10 mouse cellular contexts compared by ENCODE assay signal in genomic region chr5:53992616-53993015, GRCm38 (mm10). TPM values are rescaled to one million over a fixed set of nuclear protein-coding genes. Genes with fewer than 3 reads are reported as not detected.
DNase-seq lines count a peak whose midpoint lies in the region; ATAC-seq and TF ChIP-seq lines count a peak whose summit lies in the region.
"Had no signal": no experiment of that assay in that cellular context is flagged by ENCODE, and none has a peak within 500 bp of the region (broad histone marks: within the 10 kb centered on the region; RNA-seq: fewer than 3 reads in every experiment).

No protein-coding gene starts in this region.

- WGBS in liver, embryonic 11.5 days, result 83% methylated on average over 7 of the region's 7 CpGs
- 73% methylated on average over 7 of the region's 7 CpGs for WGBS in liver, embryonic 12.5 days (ENCODE audit: insufficient replicate concordance)
- WGBS in stomach, postnatal 0 days, result 78% methylated on average over 7 of the region's 7 CpGs

- no peak overlapping the region for H3K27ac ChIP-seq in liver, embryonic 11.5 days (ENCODE audit: low read depth, low read length)
- no peak overlapping the region for H3K27ac ChIP-seq in liver, embryonic 12.5 days
- H3K27ac ChIP-seq in gastrocnemius, adult 2 months, result peak overlapping the region; percentile 82
- no peak overlapping the region for H3K27ac ChIP-seq in stomach, postnatal 0 days (replicated peaks)
- H3K27ac ChIP-seq: liver, embryonic 13.5 days had no signal

- intact Hi-C loops in gastrocnemius, adult 2 months (cut with DNase I), result no loop called here

- no peak overlapping the region for H3K4me2 ChIP-seq in liver, embryonic 11.5 days
- H3K4me2 ChIP-seq in liver, embryonic 12.5 days, result no peak overlapping the region
- H3K4me2 ChIP-seq in stomach, postnatal 0 days (replicated peaks; ENCODE audit: low read depth), result no peak overlapping the region
- H3K4me2 ChIP-seq: liver, embryonic 13.5 days had no signal

- H3K9ac ChIP-seq in liver, embryonic 11.5 days (ENCODE audit: low read depth, low read length), result no peak overlapping the region
- no peak overlapping the region for H3K9ac ChIP-seq in liver, embryonic 12.5 days
- H3K9ac ChIP-seq in stomach, postnatal 0 days (ENCODE audit: low read length), result no peak overlapping the region
- H3K9ac ChIP-seq: liver, embryonic 13.5 days had no signal

- no peak for ATAC-seq in liver, embryonic 11.5 days (replicated peaks; ENCODE audit: low FRiP score)
- no peak for ATAC-seq in liver, embryonic 12.5 days
- no peak for ATAC-seq in stomach, postnatal 0 days (ENCODE audit: low FRiP score, low TSS enrichment)
- no peak for ATAC-seq in erythroid progenitor cell, adult 5-6 weeks (replicated peaks; ENCODE audit: low FRiP score, poor library complexity, severe bottlenecking)

- TF ChIP-seq CTCF in gastrocnemius, adult 2 months (IDR thresholded peaks at IDR 0.05), result no peak
- no peak for TF ChIP-seq CTCF in stomach, postnatal 0 days (IDR thresholded peaks at IDR 0.05; ENCODE audit: low read depth)

- H3K4me1 ChIP-seq in liver, embryonic 11.5 days (replicated peaks; ENCODE audit: control insufficient read depth, insufficient read depth, low read length), result no peaks in the 10 kb centered on the region; the same call in 1 of the 2 replicates
- peaks cover 23% of the 10 kb centered on the region for H3K4me1 ChIP-seq in liver, embryonic 12.5 days
- H3K4me1 ChIP-seq in stomach, postnatal 0 days (replicated peaks; ENCODE audit: control insufficient read depth, insufficient read depth), result no peaks in the 10 kb centered on the region

- TF ChIP-seq EP300 in stomach, postnatal 0 days (optimal IDR thresholded peaks at IDR 0.05), result no peak

- no peaks in the 10 kb centered on the region for H3K9me3 ChIP-seq in liver, embryonic 11.5 days (ENCODE audit: control insufficient read depth, low read length)
- no peaks in the 10 kb centered on the region for H3K9me3 ChIP-seq in liver, embryonic 12.5 days (replicated peaks)
- H3K9me3 ChIP-seq in stomach, postnatal 0 days (ENCODE audit: control insufficient read depth, low read length), result no peaks in the 10 kb centered on the region
- H3K9me3 ChIP-seq: G1E; liver, embryonic 13.5 days had no signal

- no peak overlapping the region for H3K4me3 ChIP-seq in liver, embryonic 11.5 days (ENCODE audit: low read depth, low read length)
- H3K4me3 ChIP-seq in liver, embryonic 12.5 days, result no peak overlapping the region
- no peak overlapping the region for H3K4me3 ChIP-seq in gastrocnemius, adult 2 months
- H3K4me3 ChIP-seq in stomach, postnatal 0 days (ENCODE audit: low read depth, low read length), result no peak overlapping the region
- H3K4me3 ChIP-seq: liver, embryonic 13.5 days had no signal

- no peaks in the 10 kb centered on the region for H3K36me3 ChIP-seq in liver, embryonic 11.5 days (ENCODE audit: control insufficient read depth, insufficient read depth, low read length)
- H3K36me3 ChIP-seq in liver, embryonic 12.5 days, result no peaks in the 10 kb centered on the region
- H3K36me3 ChIP-seq in stomach, postnatal 0 days (ENCODE audit: control insufficient read depth, insufficient read depth, low read length), result no peaks in the 10 kb centered on the region
- H3K36me3 ChIP-seq: G1E; liver, embryonic 13.5 days had no signal

- H3K27me3 ChIP-seq in liver, embryonic 11.5 days (replicated peaks; ENCODE audit: control insufficient read depth, insufficient read depth, low read length), result no peaks in the 10 kb centered on the region
- H3K27me3 ChIP-seq in liver, embryonic 12.5 days (replicated peaks), result peaks cover 30% of the 10 kb centered on the region
- H3K27me3 ChIP-seq in stomach, postnatal 0 days (ENCODE audit: control insufficient read depth, insufficient read depth, low read length), result no peaks in the 10 kb centered on the region

- peak; percentile 19 for DNase-seq in liver, embryonic 11.5 days (ENCODE audit: low spot score)
- DNase-seq in gastrocnemius, adult 2 months, result peak; percentile 85
- peak; percentile 36 for DNase-seq in left cerebral cortex, adult 11 months (ENCODE audit: low spot score)
- no peak for DNase-seq in stomach, postnatal 0 days (ENCODE audit: low spot score)
- no peak for DNase-seq in spleen, postnatal 4 days (ENCODE audit: low spot score in 2 of 2)
- no peak for DNase-seq in natural killer cell, adult 2 months (ENCODE audit: low spot score in 2 of 2)
- DNase-seq: liver, embryonic 13.5 days had no signal

RNA-seq across cellular contexts. Expression of gene Stim2, which starts 5.7 kb away (rescaled TPM):
- 12.0 and 13.2 TPM in 2 replicates for polyA plus RNA-seq in liver, embryonic 11.5 days (2014; fragmentation: Nextera tagmentation; extraction: Ambion mirVana)
- polyA plus RNA-seq in liver, embryonic 12.5 days (2016; fragmentation: Nextera tagmentation; extraction: Ambion mirVana), result 8.1 and 9.1 TPM in 2 replicates
- total RNA-seq in gastrocnemius, adult 2 months (2021), result 10 to 100 TPM; 34.1 to 58.6 TPM
- polyA plus RNA-seq in stomach, postnatal 0 days (2015; fragmentation: Nextera tagmentation; extraction: Ambion mirVana), result 14.0 TPM in 2 replicates
- total RNA-seq in erythroid progenitor cell, adult 5-6 weeks (2015; ENCODE audit: low replicate concordance), result 5.0 and 8.0 TPM in 2 replicates
- total RNA-seq in erythroid progenitor cell, adult 5-6 weeks (2017; ENCODE audit: low replicate concordance), result 5.0 and 5.4 TPM in 2 replicates

Comparison
In these comparisons a context has a peak if more than half of its experiments do, and no peak if none do; other contexts are left out.
1. DNase-seq: peak in liver, embryonic 11.5 days (single experiment), gastrocnemius, adult 2 months (single experiment) and left cerebral cortex, adult 11 months (single experiment); none in stomach, postnatal 0 days (single experiment), spleen, postnatal 4 days (0 of 2) and natural killer cell, adult 2 months (0 of 2).